Mouse (Mus musculus) adrenal gland, postnatal 25 days (tissue): ENCODE measurements around the gene Cib4. TPM values are rescaled to one million over a fixed set of nuclear protein-coding genes. Genes with fewer than 3 reads are reported as not detected.

Source experiments
- DNase-seq: peaks from one replicate; pipeline ENCODE4 v3.0.0; 2021; ENCODE audit warnings: mixed read lengths
- total RNA-seq: library from RNA; stranded (reverse); gene quantifications from 2 replicates; pipeline ENCODE4 v1.2.3, GENCODE M21; 2021

The Cib4 gene
- total RNA-seq, 1 experiment from 2014 or later = 2.2 TPM

DNA sequence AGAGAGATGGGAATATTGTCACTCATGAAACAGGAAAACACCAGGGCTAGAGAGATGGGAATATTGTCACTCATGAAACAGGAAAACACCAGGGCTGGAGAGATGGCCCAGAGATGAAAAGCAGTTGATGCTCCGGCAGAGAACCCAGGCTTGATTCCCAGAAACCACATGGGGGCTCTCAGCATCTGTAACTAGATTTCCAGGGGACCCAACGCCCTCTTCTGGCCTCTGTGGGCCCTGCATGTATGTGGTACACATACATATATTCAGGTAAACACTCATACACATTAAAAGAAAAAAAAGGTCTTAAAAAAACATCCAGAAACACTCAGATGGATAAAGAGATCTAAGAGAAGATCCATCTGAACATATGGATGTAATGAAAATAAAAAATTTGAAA lies 106.7 kb downstream of the Cib4 start:
- no peak for DNase-seq

Other genes with a start within 250 kb of the Cib4 start
- gene Otof, start 83.9 kb downstream of the Cib4 start, total RNA-seq = 0.09 TPM in 1 of 2 replicates, not detected in the other
- gene 1700001C02Rik, start 79.8 kb downstream of the Cib4 start, total RNA-seq = not detected in 2 replicates
- gene Kcnk3, start 42.3 kb upstream of the Cib4 start, total RNA-seq = 1,220 and 1,477 TPM in 2 replicates
- gene Slc35f6, start 102.1 kb upstream of the Cib4 start, total RNA-seq = 51.4 and 52.6 TPM in 2 replicates
- gene Cenpa, start 120.9 kb upstream of the Cib4 start, total RNA-seq = 15.1 and 19.2 TPM in 2 replicates
- gene Dpysl5, start 165.7 kb upstream of the Cib4 start, total RNA-seq = 0.57 and 1.3 TPM in 2 replicates